Mouse (Mus musculus) kidney, embryonic 14.5 days (tissue): ENCODE measurements around the gene Dnajc12. TPM values are rescaled to one million over a fixed set of nuclear protein-coding genes. Genes with fewer than 3 reads are reported as not detected.
"Not testable (repeated sequence)": the region's sequence is repeated elsewhere in the genome, so short reads cannot be mapped to it uniquely, and the experiment has no call there.

Source experiments
- ATAC-seq: fragments of 200-750 bp; cut with Nextera tagmentation; 2 replicates; pipeline ENCODE4 v1.8.0; 2017; ENCODE audit warnings: moderate number of reproducible peaks, mild to moderate bottlenecking, moderate TSS enrichment, moderate library complexity; ENCODE audit not compliant: low FRiP score, low TSS enrichment
- H3K27ac ChIP-seq: fragments of 300-500 bp; sonication (generic); 2 replicates; pipeline ENCODE4 v1.5.1; 2014; ENCODE audit warnings: low read depth, mild to moderate bottlenecking, low read length, moderate library complexity, mixed read lengths
- H3K27me3 ChIP-seq: fragments of 300-500 bp; sonication (generic); 2 replicates; pipeline ENCODE4 v1.6.1; 2014; ENCODE audit warnings: mild to moderate bottlenecking, low read length; ENCODE audit not compliant: control insufficient read depth, insufficient read depth
- H3K36me3 ChIP-seq: fragments of 300-500 bp; sonication (generic); 2 replicates; pipeline ENCODE4 v1.6.1; 2014; ENCODE audit warnings: low read length, mixed read lengths; ENCODE audit not compliant: control insufficient read depth, insufficient read depth
- H3K4me1 ChIP-seq: fragments of 300-500 bp; sonication (generic); 2 replicates; pipeline ENCODE4 v1.6.1; 2014; ENCODE audit warnings: low read length, mixed read lengths; ENCODE audit not compliant: control insufficient read depth, insufficient read depth
- H3K4me2 ChIP-seq: fragments of 300-500 bp; sonication (generic); replicated peaks from 2 replicates; pipeline ENCODE4 v1.6.1; 2014; ENCODE audit warnings: low read depth, mild to moderate bottlenecking, low read length
- H3K4me3 ChIP-seq: fragments of 300-500 bp; sonication (generic); 2 replicates; pipeline ENCODE4 v1.5.1; 2014; ENCODE audit warnings: mild to moderate bottlenecking, low read length
- H3K9ac ChIP-seq: fragments of 300-500 bp; sonication (generic); 2 replicates; pipeline ENCODE4 v1.6.1; 2014; ENCODE audit warnings: low read depth, mild to moderate bottlenecking, low read length, moderate library complexity
- H3K9me3 ChIP-seq: fragments of 300-500 bp; sonication (generic); 2 replicates; pipeline ENCODE4 v1.6.1; 2016; ENCODE audit warnings: low read length; ENCODE audit not compliant: control insufficient read depth
- whole genome bisulfite sequencing: fragments of 180-500 bp; shearing (Covaris S2); extraction: QIAGEN DNeasy Blood & Tissue Kit; methylation state at CpG from one replicate; pipeline ENCODE4 v1.1.7; 2014; 5-methylcytosine and 5-hydroxymethylcytosine counted together
- polyA plus RNA-seq: library from polyadenylated mRNA; unstranded; fragments of >200 nt; fragmentation: Nextera tagmentation; extraction: Ambion mirVana; gene quantifications from 2 replicates; pipeline ENCODE4 v1.2.1, GENCODE M21; 2014

Dnajc12 gene
- polyA plus RNA-seq, 1 experiment from 2014 or later: 9.8 TPM

DNA sequence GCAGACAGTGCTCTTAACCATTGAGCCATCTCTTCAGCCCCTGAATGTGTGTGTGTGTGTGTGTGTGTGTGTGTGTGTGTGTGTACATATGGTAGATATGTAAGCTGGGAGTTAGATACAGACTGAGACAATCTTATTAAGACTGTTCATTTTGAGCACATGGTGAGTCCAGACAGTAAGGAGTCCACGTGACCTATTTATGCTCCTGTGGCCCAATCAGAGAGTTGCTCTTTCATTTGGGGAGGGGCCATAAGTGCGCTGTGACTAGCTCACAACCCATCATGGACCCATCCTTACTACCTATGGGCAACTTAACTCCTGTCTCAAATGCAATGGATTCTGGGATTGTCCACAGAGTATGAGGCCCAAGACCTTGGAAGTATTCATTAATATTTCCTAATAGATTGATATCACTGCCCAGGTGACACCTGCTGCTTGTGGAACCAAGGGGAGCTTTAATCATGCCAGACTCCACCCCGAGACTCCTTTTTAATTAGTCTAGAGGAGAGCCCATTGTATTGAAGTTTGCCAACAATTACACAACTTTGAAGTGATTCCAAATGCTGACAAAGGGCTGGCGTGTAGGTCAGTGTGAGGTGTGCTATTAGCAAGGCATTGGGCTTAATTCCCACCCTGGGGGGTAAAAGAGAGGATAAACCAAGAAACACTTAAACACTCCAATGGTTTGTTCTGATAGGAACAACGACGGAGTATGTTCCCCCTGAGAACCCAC is 3.1 kb upstream of the Dnajc12 start:
- Histone ChIP-seq H3K4me2 (no peak overlapping the region), H3K27ac (no peak overlapping the region), H3K9ac (no peak overlapping the region), H3K36me3 (no peaks in the 10 kb centered on the region), H3K27me3 (no peaks in the 10 kb centered on the region), H3K4me3 (no peak overlapping the region), H3K4me1 (no peaks in the 10 kb centered on the region), H3K9me3 (no peaks in the 10 kb centered on the region)
- WGBS: 68% methylated on average over 6 of the region's 6 CpGs
- ATAC-seq: no peak

DNA sequence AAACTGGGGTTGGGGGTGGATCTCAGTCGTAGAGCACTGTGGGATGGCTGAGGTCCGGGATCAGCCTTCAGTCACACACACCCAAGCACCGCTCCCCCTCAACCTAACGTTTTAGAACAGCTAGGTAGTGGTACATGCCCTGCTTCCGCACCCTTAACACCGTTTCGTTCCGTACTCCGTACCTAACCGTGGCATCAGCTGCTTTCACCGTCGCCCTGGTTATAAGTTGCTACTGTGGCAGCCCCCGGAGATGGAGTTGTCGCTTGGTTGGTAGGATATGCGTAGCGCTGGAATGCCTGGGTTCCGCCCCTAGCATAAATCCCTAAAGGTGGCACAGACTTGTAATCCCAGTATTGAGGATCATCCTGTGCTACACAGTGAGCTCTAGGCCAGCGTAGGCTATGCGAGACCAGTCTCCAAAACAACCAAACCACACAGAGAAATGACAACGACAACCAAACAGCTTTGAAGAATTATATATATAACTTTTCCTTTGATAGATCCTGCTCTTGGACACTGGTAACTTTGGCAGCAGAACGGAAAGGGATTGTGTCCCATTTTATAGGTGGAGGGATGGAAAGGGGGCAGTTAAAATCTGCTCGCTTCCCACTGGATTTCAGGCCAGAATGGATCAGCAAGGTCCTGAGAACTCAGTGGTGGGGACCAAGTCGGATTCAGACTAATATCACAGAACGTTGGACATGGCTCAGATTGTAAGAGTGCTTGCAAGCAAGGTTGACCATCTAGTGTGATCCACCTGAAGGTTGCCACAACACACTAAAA is 554 bp upstream of the Dnajc12 start, which contains the start of gene Sirt1:
Sirt1 (minus strand) TSS at position 207 of the 783 bp plus-strand sequence.
- Histone ChIP-seq H3K27ac (no peak within 1 kb of the TSS), H3K4me3 (peak within 1 kb of the TSS; percentile 61), H3K9ac (peak within 1 kb of the TSS; percentile 72), H3K27me3 (no peaks in the 10 kb centered on the region), H3K4me2 (peak within 1 kb of the TSS; percentile 88), H3K36me3 (no peaks in the 10 kb centered on the region), H3K9me3 (no peaks in the 10 kb centered on the region), H3K4me1 (no peaks in the 10 kb centered on the region)
- ATAC-seq: no peak
- WGBS: 4% methylated on average over 24 of the region's 24 CpGs

DNA sequence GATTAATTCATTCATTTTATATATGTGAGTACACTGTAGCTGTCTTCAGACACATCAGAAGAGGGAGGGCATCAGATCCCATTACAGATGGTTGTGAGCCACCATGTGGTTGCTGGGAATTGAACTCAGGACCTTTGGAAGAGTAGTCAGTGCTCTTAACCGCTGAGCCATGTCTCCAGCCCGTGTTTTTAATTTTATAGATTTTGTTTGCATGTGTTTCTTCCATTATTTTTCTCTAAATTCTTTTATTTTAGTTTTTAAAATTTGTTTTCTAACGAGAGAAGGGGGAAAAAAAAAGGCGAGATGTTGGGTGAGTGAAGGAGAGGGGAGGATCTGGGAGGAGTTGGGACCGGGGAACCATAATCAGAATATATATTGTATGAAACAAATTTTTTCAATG is 3.7 kb downstream of the Dnajc12 start:
- peak overlapping the region; percentile 55 for H3K4me3 ChIP-seq
- 24% methylated on average over 5 of the region's 5 CpGs for WGBS
- H3K36me3 ChIP-seq, H3K9me3 ChIP-seq, H3K9ac ChIP-seq, ATAC-seq, H3K27me3 ChIP-seq, H3K27ac ChIP-seq, H3K4me1 ChIP-seq: not testable (repeated sequence)
- peak overlapping the region; percentile 53 for H3K4me2 ChIP-seq

DNA sequence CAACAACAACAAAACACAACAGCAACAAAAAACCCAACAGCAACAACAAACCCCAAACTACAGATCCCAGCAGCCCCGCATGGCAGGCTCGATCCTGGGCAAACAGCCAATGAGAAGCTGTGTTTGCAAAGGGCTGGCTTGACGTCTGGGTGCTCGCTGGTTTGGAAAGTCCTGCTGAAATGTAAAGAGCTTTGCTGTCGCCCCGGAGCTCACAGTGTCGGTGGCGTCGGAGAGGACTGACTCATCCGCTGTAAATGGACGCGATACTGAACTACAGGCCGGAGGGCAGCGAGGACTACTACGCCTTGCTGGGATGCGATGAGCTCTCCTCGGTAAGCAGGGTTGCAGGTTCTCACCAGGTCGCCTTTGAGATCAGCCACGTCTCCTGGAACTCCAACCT is 4.2 kb downstream of the Dnajc12 start:
- H3K27ac ChIP-seq: no peak overlapping the region
- peak; percentile 74 for ATAC-seq
- H3K4me2 ChIP-seq: peak overlapping the region; percentile 53
- no peaks in the 10 kb centered on the region for H3K36me3 ChIP-seq
- H3K9ac ChIP-seq: peak overlapping the region; percentile 49
- no peaks in the 10 kb centered on the region for H3K9me3 ChIP-seq
- peak overlapping the region; percentile 55 for H3K4me3 ChIP-seq
- no peaks in the 10 kb centered on the region for H3K27me3 ChIP-seq
- under 1% methylated on average over 19 of the region's 19 CpGs for WGBS
- no peaks in the 10 kb centered on the region for H3K4me1 ChIP-seq

DNA sequence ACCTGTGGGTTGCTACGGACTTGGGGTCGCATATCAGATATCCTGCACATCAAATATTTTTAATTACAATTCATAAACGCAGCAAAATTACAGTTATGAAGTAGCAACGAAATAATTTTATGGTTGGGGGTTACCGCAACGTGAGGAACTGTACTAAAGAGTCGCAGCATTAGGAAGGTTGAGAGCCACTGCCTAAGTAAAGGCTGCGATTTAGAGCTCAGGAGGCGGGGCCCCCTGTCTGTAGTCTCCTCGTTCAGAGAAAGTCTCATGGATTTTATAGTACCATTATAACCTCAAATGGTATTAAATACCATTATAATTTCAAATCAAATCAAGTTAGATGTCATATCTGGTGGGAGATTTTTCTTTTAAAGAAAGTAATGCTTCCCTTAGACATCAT is 4.7 kb downstream of the Dnajc12 start:
- H3K36me3 ChIP-seq: no peaks in the 10 kb centered on the region
- H3K4me3 ChIP-seq: peak overlapping the region; percentile 55
- no peaks in the 10 kb centered on the region for H3K4me1 ChIP-seq
- 3% methylated on average over 10 of the region's 10 CpGs for WGBS
- H3K9ac ChIP-seq: peak overlapping the region; percentile 49; the same call in 1 of the 2 replicates
- no peaks in the 10 kb centered on the region for H3K9me3 ChIP-seq
- H3K4me2 ChIP-seq: peak overlapping the region; percentile 53
- no peak overlapping the region for H3K27ac ChIP-seq
- no peaks in the 10 kb centered on the region for H3K27me3 ChIP-seq
- ATAC-seq: no peak

DNA sequence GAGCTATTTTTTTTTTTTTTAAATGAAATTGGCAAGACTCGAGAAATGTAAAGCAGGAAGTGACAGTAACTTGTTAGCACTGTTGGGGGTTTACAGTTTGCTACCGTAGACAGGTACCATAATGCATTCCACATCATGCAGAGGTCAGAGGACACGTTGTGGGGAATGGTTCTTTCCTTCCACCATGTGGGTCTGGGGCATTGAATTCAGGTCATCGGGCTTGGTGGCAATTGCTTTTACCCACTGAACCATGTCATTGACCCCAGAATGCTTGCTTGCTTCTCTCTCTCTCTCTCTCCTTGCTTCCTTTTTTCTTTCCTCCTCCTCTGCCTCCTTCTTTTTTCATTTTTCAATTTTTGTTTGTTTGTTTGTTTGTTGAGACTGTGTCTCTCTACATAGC is 6.7 kb downstream of the Dnajc12 start:
- 49% methylated on average over 4 of the region's 4 CpGs for WGBS
- ATAC-seq: no peak

DNA sequence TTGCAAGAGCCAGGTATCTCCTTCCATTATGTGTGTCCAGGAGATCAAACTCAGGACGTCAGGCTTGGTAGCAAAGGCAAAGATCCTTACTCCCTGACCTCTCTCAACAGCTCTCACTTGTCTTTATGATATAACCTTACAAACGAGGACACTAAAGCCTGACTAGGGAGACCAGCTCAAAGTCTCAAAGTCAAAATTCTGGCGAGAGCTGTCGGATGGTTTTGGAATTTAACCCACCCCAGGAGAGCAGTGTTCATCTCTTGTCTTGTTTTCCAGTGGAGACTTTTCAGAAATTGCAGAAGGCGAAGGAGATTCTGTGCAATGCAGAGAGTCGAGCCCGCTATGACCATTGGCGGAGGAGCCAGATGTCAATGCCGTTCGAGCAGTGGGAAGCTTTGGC is 14.7 kb downstream of the Dnajc12 start:
- H3K27ac ChIP-seq: no peak overlapping the region
- no peak for ATAC-seq
- H3K4me1 ChIP-seq: no peaks in the 10 kb centered on the region
- H3K27me3 ChIP-seq: no peaks in the 10 kb centered on the region
- no peak overlapping the region for H3K4me2 ChIP-seq
- H3K9ac ChIP-seq: no peak overlapping the region
- no peaks in the 10 kb centered on the region for H3K9me3 ChIP-seq
- no peaks in the 10 kb centered on the region for H3K36me3 ChIP-seq
- 91% methylated on average over 10 of the region's 10 CpGs for WGBS
- no peak overlapping the region for H3K4me3 ChIP-seq

More for the DNA sequence above, 6.7 kb downstream of the Dnajc12 start:
- Histone ChIP-seq H3K9me3 (no peaks in the 10 kb centered on the region), H3K4me2 (no peak overlapping the region), H3K36me3 (no peaks in the 10 kb centered on the region), H3K27ac (no peak overlapping the region), H3K4me3 (no peak overlapping the region), H3K27me3 (no peaks in the 10 kb centered on the region), H3K9ac (no peak overlapping the region), H3K4me1 (no peaks in the 10 kb centered on the region)

DNA sequence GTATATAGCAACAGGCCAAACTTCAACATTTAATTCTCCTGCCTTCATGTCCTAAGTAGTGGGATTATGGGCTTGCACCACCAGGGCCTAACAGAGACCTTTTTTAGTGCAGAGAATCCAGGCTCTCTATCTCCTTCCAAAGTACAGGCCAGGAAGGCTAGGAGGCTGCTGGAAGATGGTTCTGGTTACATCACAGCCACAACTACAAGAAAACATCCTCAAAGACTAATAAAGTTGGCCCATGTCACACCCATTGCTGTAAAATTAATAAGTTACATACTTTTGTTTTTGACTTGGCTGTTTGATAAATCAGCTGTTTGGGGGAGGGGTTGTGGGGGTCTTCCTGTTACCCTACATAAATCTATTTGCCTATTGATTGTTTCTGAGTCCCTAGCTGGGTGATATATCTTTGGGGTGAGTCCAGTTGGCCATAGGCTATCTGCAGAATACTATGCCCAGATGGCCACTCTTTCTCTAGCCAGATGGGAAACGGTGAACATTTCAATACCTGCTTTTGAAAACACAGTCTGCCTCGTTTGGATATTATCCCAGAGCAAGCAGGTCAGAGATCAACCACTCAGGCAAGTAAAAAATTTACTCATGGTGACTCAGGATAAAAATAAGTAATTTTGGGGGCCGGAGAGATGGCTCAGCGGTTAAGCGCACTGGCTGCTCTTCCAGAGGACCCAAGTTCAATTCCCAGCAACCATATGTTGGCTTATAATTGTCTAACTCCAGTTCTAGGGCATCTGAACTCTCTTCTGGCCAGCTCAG is 20.7 kb downstream of the Dnajc12 start:
- H3K4me2 ChIP-seq: no peak overlapping the region
- H3K27me3 ChIP-seq: no peaks in the 10 kb centered on the region
- no peaks in the 10 kb centered on the region for H3K36me3 ChIP-seq
- no peak overlapping the region for H3K9ac ChIP-seq
- WGBS: 78% methylated on average over 5 of the region's 5 CpGs
- no peaks in the 10 kb centered on the region for H3K4me1 ChIP-seq
- no peak for ATAC-seq
- no peak overlapping the region for H3K4me3 ChIP-seq
- H3K27ac ChIP-seq: no peak overlapping the region
- H3K9me3 ChIP-seq: no peaks in the 10 kb centered on the region
